Mouse (Mus musculus): ENCODE measurements around the gene Nfia.

The Nfia gene

GRCm38 (mm10) chr4:97874916-97875315 is 102.4 kb downstream of the Nfia start:
- DNase-seq: no peak

- no peak for DNase-seq
Measured at GRCm38 (mm10) chr4:97875901-97876300, 103.4 kb downstream of the Nfia start.

- DNase-seq: peak; percentile 89
Measured at GRCm38 (mm10) chr4:97879696-97880095, 107.2 kb downstream of the Nfia start.

- DNase-seq: peak; percentile 87
Measured at GRCm38 (mm10) chr4:97880120-97881055, 107.9 kb downstream of the Nfia start.

- DNase-seq: no peak
Measured at GRCm38 (mm10) chr4:97885574-97885973, 113.0 kb downstream of the Nfia start.

- DNase-seq: no peak
Measured at GRCm38 (mm10) chr4:97886220-97886619, 113.7 kb downstream of the Nfia start.

GRCm38 (mm10) chr4:97887228-97887627 is 114.7 kb downstream of the Nfia start:
- DNase-seq: no peak

- DNase-seq: no peak
Measured at GRCm38 (mm10) chr4:97891063-97891462, 118.5 kb downstream of the Nfia start.

GRCm38 (mm10) chr4:97891611-97892010 is 119.1 kb downstream of the Nfia start:
- no peak for DNase-seq

- no peak for DNase-seq
Measured at GRCm38 (mm10) chr4:97893915-97894884, 121.7 kb downstream of the Nfia start.

GRCm38 (mm10) chr4:97895940-97896339 is 123.4 kb downstream of the Nfia start:
- DNase-seq: no peak

- no peak for DNase-seq
Measured at GRCm38 (mm10) chr4:97900256-97900944, 127.9 kb downstream of the Nfia start.

- no peak for DNase-seq
Measured at GRCm38 (mm10) chr4:97905826-97906225, 133.3 kb downstream of the Nfia start.

- DNase-seq: peak; percentile 68
Measured at GRCm38 (mm10) chr4:97908576-97909147, 136.1 kb downstream of the Nfia start.

GRCm38 (mm10) chr4:97910115-97910776 is 137.7 kb downstream of the Nfia start:
- no peak for DNase-seq

- DNase-seq: no peak
Measured at GRCm38 (mm10) chr4:97910777-97911580, 138.4 kb downstream of the Nfia start.

GRCm38 (mm10) chr4:97911755-97912154 is 139.2 kb downstream of the Nfia start:
- peak; percentile 78 for DNase-seq

- no peak for DNase-seq
Measured at GRCm38 (mm10) chr4:97912155-97912554, 139.6 kb downstream of the Nfia start.

GRCm38 (mm10) chr4:97912560-97912959 is 140.0 kb downstream of the Nfia start:
- no peak for DNase-seq

GRCm38 (mm10) chr4:97914348-97914747 is 141.8 kb downstream of the Nfia start:
- no peak for DNase-seq

- no peak for DNase-seq
Measured at GRCm38 (mm10) chr4:97914761-97915160, 142.2 kb downstream of the Nfia start.
